Mouse (Mus musculus): ENCODE results near the gene Sumo3.

DNA sequence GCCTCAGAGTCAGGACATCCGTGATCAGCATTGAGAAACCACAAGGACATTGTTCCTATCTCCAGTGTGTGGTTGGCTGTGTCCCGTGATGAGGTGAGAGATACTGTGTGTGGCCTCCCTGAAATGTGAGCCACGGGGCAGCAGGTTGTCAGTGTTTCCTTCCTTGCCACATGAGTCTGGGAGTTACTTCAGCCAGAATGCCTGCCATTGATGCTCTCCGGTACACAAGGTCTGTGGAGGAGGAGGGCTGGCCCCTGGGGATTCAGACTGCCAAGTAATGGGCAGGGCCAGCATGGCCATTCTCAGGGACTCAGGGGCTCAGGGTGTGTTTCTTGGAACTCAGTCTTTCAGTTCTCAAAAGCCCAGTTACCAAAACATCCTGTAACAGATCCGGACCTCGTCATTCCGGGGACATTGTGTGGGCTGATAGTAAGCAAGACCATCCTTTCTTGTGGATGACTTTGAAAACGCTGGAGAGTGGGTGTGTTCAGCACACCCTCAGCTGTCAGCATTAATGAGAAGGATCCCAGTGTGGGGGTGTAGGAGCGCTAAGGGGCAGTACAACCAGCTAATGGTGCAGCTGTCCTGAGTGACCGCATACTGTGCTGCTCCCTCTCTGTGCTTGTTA lies 22.0 kb upstream of the Sumo3 start:
- TF ChIP-seq GATA1 (IDR thresholded peaks at IDR 0.05; ENCODE audit: low read length) = no peak
- TF ChIP-seq TAL1 (IDR thresholded peaks at IDR 0.05; ENCODE audit: low read length) = no peak

All from erythroblast, embryonic 14.5 days (primary cell).